Mouse (Mus musculus) monocyte, adult 2 months (primary cell): ENCODE measurements around the gene Zc3h7b.

Source experiments
- DNase-seq, 2 experiments: peaks; one replicate each; pipeline ENCODE4 v3.0.0; 2022; ENCODE audit warnings: low spot score in 2 of 2, low read depth in 1 of 2

Gene Zc3h7b

DNA sequence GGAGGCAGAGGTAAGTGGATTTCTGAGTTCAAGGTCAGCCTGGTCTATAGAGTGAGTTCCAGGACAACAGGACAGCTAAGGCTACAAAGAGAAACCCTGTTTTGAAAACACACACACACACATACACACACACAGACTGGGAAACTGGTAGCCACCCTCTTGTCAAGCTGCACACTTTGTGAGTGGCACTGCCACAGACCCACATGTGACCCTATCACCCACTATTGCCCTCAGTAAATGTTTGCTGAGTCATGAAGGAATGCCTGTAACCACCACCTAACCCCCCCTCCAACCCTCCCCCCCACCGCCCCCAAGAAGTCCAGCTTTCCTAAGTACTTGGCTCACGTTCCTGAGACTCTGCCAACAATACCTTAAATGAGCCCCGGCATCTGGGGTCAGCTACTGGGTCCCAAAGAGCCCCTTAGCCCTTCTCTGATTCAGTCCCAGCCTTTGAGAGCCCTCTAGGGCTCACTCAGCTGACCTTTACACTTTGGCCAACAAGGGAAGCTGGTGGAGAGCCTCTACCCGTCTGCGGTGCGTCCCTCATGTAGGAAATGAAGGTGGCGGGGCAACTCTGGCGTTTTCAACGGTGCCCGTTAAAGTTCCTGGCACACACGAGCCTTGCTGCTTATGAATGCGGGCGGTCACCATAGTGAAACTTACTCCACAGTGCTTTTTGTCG, 93.8 kb downstream of the Zc3h7b start:
- no peak for DNase-seq

DNA sequence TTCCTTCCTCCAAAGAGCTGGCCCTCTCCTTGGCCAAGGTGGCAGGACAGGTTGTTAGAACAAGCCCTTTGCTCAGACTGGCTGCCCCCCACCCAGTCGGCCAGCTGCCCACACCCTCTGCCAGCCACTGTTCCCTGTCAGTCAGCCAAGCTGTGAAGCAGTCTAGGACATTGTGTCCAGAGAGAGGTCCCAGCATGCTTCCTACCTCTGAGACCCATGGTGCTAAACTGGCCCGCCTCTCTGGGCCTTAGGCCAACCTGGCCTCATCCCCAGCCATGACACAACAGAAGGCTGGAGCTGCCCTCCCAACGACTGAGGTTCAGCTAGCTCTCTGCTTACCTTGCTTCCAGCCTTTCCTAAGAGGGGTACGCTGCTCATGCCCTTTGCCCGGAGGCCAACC, 94.8 kb downstream of the Zc3h7b start:
- no peak for DNase-seq

DNA sequence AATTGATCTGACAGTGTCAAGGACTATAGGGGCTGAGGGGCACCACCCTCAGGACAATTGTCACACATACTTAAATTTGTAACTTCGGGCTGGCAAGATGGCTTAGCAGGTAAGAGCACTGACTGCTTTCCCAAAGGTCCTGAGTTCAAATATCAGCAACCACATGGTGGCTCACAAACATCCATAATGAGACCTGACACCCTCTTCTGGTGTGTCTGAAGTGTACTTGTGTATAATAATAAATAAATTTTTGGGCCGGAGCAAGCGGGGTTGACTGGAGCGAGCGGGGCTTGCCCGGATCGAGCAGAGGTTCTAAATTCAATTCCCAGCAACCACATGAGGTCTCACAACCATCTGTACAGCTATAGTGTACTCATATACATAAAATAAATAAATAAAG, 95.4 kb downstream of the Zc3h7b start:
- no peak for DNase-seq

DNA sequence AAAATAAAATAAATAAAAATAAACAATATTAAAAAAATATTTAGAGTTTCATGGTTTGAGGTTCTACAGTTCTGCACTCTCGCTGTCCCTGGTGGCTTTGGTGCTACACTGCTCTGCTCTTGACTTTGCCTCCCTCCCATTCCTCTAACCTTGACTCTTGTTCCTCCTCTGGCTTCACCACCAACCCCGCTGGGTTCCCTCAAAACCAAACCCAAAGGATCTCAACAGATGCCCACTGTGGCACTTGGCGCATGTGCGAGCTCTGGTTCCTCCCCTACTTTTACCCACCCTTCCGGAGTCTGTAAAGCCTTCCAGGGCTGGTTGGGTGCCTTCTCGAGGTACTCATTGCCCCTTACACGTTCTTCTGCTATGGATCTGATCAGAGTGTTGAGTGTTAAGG, 97.4 kb downstream of the Zc3h7b start:
- DNase-seq, result no peak

DNA sequence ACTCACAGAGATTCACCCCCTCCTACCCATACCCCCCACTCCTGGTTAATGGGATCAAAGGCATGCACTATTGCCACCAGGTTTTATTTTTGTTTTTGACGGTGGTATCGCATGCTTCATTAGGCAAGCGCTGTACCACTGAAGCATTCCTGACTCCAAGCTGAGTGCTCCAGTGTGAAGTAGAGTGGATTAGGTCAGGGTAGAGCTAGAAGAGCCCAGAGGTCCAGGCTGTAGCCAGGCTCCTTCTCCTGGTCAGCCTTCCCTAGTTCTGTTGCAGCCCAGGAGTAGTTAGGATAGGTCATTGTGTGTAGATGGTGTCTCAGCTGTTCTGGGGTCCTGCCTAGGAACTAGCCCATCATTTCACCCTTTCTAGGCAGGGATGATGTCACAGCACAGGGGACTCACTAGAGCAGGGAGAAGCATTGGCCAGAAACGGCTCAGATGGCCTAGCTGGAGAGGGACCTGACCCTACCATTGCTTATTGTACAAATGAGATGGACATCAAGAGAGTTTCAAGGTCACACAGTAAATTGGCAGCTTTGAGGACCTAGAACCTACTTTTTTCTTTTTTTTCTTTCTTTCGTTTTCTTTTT, 100.3 kb downstream of the Zc3h7b start:
- no peak for DNase-seq

DNA sequence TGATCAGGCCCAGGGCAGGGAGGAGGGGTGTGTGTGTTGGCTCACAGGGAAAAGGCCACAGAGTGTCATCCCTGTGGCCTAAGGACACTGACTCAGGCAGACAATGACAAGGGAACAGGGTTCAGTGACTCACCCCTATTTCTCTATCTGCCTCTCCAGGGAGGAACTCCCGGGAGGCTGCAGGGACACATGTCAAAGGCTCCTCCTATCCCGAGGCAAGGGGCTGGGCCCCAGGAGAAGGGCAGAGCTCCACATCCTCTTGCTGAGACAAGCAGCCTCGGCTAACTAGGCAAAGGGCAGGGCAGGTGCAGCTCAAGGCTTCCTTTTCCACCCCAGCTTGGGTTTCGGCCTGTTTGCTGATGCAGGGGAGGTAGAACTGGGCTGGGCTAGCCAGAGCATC, 100.9 kb downstream of the Zc3h7b start:
- DNase-seq, result peak; percentile 64 to 75
